Mouse (Mus musculus) C2C12 (cell line): ENCODE data around the gene Grk2.

Source experiments
- CEBPB ChIP-seq: IDR thresholded peaks from one replicate; pipeline ENCODE4 v1.6.1; 2011; ENCODE audit warnings: low read depth, mild to moderate bottlenecking, control low read depth, moderate library complexity
- CTCF ChIP-seq: IDR thresholded peaks from one replicate; pipeline ENCODE4 v1.5.1; 2011; ENCODE audit not compliant: control insufficient read depth, insufficient read depth, insufficient read length
- FOSL1 ChIP-seq: IDR thresholded peaks from one replicate; pipeline ENCODE4 v1.8.0; 2011; ENCODE audit warnings: mild to moderate bottlenecking, low read length; ENCODE audit not compliant: poor library complexity, insufficient read depth, severe bottlenecking
- MAX ChIP-seq: IDR thresholded peaks from one replicate; pipeline ENCODE4 v1.6.1; 2011; ENCODE audit warnings: mild to moderate bottlenecking, control low read depth
- MYOD1 ChIP-seq: IDR thresholded peaks from one replicate; pipeline ENCODE4 v1.6.1; 2011; ENCODE audit warnings: low read depth; ENCODE audit not compliant: control insufficient read depth, insufficient read length
- USF1 ChIP-seq: IDR thresholded peaks from one replicate; pipeline ENCODE4 v1.6.1; 2011; ENCODE audit warnings: low read depth, mild to moderate bottlenecking, control low read depth, moderate library complexity

DNA sequence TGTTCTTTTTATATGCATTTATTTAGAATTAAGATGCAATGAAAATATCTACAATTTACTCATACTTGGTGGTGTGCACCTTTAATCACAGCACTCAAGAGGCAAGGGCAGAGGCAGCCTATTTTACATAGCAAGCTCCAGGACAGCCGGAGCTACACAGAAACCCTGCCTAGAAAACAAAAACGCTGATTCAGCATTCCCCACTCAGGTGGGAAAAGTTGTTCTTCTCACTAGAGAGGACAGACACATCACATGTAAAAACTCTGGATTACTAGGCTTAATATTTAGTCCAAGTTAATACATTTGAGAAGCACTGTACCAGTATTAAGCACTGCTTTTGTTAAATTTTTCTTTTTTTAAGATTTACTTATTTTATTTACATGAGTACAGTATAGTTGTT lies 43.4 kb upstream of the Grk2 start:
- no peak for TF ChIP-seq CTCF
- TF ChIP-seq USF1: no peak
- no peak for TF ChIP-seq MYOD1
- TF ChIP-seq MAX: no peak
- no peak for TF ChIP-seq FOSL1
- no peak for TF ChIP-seq CEBPB
